Mouse (Mus musculus): ENCODE data around the gene Uba52.

Uba52 gene

DNA sequence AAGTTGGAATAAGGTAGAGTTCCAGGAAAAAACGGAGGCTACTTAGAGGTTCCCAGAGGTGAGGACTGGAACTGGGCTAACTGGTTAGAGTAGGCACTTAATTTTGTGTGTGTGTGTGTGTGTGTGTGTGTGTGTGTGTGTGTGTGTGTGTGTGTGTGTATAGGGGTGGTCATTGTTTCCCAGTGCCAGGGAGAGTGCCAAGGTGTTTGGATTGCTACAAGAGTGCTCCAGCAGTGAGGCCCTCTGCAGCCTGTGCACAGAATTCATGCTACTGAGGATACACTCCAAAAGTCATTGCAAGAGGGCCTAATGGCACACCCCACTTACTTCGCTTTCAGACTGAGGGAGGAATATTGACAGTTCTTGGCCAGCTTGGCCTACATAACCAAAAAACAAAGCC, 27.7 kb downstream of the Uba52 start:
- DNase-seq (ENCODE audit: low spot score in 2 of 2): no peak

DNA sequence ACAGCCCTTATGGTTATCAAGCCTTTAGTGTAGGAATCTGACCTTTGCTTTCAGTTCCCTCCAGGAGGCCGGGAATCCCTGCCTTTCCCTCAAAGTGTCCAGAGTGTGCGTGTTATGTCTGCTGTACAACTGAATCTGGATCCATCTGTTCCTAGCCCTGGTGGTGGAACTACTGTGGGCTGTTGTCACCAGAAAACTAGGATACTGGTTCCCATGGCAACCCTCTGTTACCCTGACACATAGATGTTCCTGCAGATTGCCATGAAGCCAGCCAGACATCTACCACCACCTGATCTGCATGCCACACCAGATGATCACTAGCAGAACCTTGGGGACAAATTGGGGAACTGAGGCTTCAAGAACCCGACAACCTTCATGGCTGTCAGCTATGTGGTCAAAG, 28.7 kb downstream of the Uba52 start:
- peak; percentile 67 to 70 for DNase-seq (ENCODE audit: low spot score in 2 of 2)

DNA sequence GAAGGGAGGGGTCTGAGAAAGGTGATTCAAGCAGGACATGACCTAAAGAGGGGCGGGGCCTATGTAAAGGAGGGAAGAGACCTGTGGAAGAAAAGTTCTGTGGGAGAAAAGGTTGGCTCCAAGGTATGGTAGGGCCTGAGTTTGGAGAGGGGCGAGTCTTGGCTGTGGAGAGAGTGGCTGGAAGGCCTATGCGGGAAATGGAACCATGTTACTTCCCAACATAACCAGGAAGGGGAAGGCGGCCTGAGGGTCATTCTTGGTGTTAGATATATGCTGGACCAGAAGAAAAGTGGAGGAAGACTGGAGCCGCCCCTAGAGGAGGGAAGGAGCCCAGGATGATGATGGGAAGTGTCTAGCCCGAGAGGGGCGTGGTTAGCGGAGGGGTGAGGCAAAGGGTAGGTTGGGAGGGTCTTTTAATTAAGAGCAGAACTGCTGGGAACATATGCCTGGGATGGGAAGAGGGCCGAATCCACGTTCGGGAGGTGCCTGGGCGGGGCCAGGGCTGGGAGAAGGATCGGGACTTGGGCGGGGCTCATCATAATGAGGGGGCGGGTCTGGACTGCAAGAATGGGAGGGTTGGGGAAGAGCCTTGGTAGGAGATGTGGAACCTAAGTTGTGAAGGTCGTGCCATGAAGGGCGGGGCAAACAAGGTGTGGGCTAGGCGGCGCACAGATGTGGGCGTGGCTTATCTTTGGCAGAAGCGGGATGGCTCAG, 33.2 kb downstream of the Uba52 start:
- no peak for DNase-seq (ENCODE audit: low spot score in 2 of 2)

DNA sequence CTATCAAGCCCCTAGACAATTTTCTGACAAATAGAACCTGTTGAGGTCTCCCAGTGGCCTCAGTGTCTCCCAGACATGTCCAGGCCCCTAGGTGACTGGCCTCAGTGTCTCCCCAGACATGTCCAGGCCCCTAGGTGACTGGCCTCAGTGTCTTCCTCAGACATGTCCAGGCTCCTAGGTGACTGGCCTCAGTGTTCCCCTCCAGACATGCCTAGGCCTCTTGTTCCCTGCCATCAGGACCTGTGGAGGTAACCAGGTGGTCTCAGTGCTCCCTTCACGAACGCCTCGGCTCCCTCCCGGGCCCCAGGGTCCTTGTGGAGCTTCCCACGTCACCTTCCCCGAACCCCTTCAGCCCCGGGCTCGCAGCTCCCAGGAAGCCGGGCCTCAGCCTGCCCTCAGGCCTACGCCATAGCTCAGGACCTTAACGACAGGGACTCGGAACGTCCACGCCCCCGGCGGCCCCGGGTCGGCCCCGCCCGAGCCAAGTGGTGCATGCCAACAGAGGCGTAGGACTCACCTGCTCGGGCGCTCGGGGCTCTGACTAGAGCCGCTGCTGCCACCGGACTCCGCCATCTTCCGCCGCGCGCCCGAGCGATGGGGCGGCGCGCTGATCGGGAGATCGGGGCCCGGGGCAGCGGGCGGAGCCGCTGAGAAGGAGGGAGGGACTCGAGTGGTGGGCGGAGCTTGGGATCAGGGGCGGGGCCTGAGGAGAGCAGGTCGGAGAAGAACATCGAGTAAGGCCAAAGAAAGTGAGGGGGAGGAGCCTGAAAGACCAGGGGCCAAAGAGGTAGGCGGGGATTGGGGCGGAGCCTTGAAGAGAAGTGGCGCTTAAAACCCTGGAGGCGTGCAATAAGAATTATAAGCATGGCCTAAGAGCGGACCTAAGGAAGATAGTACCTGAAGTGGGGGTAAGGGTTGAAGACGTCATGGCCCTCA, 34.0 kb downstream of the Uba52 start, which contains the start of gene Klhl26:
TSS of gene Klhl26 (minus strand) at position 636 of the 936 bp plus-strand sequence.
- DNase-seq (ENCODE audit: low spot score in 2 of 2): peak; percentile 83 to 88

DNA sequence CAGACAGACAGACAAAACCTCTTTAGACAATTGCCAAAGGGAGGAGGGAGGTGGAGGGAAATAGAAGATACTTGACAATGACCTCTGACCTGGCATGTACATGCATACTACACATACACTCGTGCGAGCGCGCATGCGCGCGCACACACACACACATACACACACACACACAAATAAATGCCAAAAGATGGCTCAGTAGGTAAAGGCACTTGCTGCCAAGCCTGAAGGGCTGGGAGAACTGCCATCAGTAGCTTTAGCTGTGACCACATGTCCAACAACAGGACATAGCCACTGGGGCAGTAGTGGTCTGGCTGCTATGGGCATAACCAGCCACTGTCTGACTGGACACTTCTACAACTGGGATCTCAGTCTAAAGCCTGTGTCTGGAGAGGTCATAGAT, 38.7 kb downstream of the Uba52 start:
- no peak for DNase-seq (ENCODE audit: low spot score in 2 of 2)

DNA sequence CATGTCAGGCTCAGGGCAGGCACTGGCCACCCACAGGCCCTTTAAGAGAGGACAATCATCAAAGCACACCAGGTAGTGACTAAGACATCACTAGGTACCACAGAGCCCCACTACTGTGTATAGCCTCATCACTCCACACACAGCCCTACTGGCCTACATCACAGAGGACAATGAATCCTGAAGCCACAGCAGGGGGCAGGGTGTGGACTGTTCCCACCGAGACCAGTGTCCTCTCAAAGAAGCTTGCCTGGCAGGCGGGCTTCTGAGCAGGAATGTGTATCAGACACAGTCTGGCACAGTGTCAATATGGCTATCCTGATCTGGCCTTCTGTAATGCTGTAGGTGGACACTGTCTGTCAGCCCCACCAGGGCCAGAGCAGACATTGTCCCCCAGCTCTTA, 40.7 kb downstream of the Uba52 start:
- DNase-seq (ENCODE audit: low spot score in 2 of 2): no peak

DNA sequence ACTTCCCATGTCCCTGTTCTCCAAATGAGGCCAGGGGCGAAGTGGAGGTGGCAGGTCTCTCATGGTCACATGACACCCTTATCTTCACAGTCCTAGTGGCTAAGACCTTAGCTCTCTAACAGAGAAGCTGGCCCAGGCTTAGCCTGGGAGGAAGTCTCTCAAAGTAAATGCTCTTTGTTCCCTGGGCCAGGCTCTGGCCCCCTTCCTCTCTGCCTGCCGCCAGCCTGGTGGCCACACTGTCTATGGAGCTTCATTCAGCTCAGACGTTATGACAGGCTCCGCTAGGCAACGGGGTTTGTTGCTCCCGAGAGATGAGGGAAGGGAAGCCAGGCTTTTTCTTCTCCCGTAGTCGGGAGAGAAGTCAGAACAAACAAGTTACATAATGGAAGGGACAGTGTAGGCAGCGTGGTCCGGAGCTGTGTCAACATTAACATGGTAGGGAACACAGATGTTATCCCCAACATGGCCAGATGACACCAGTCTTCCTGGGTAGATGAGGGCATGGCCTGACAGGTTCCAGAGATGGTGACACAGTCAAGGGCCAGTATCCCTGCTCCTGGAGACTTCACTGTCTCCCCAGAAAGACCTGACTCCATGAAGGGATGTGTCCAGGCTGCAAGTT, 41.2 kb downstream of the Uba52 start:
- DNase-seq (ENCODE audit: low spot score in 2 of 2): no peak

DNA sequence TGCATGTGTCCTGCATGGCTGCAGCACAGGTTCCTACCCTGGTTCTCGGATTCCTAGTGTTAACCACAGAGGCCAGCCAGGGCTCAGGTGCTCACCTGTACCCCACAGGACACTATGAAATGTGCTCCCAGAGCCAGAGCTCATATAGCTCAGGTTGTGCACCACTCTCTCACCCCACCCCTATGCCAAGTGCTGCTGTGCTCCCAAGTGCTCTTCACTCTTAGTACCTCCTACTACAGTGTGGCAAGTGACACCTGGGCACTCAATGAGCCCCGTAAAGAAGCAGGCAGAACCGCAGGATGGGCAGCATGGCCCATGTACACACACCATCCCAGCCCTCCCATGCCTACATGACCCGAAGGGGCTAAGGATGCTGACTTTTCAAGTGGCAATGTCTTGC, 41.9 kb downstream of the Uba52 start:
- DNase-seq (ENCODE audit: low spot score in 2 of 2): no peak

DNA sequence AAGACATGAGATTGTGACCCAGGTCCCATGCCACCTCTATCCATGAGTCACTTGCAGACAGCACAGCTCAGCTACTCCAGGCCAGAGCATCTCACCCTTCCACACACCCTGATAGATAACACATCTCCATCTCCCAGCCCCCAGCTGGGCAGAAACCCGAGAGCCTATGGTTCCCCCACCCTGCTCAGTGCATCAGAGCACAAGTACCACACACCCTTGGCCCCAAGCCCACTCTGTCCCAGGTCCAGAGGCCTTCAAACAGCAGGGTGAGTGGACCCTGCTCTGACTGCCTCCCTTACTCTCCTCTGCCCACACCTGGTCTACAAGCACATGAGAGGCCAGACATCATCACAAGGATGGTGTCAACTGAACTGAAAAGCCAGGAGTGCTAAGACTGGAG, 42.7 kb downstream of the Uba52 start:
- no peak for DNase-seq (ENCODE audit: low spot score in 2 of 2)

DNA sequence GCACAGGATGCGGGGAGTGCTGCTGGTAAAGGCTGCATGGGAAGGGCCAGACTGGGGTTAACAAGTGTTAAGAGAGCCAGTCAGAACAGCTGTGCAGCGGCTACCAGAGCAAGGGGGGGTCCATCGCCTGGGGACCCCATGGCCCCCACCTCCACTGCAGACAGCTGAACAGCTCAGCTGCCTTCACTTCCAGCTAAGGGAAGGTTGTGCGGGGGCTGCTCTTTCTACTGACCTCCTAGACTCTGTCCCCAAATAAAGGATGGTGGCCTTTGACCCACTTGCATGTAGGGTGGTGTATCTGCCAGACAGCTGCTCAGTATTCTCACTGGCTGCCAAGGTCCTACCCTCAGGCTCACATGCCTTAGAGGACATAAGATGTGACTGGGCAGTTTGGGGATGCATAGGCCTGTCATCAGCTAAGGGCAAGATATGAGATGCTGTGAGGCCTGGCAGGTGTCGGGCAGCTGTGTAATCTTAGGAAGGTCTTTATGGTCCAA, 43.3 kb downstream of the Uba52 start:
- DNase-seq (ENCODE audit: low spot score in 2 of 2): no peak

DNA sequence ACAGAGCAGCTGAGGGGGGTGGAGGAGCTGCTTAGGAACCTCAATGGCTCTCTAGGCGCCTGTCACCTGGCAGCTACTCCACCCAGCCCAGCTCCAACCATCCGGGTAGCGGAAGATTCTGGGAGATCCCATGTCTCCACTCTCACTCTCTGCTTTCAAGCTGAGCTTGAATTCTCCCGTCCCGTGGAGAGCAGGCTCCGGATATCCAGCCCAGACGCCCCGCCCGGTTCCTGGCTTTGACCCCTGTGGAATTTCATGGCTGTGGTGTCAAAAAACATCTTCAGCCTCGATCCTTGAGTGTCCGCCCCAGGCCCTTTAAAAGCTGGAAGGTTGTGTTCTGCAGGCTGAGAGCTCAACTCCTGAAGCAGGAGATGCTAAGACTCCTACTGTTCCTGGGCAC, 43.8 kb downstream of the Uba52 start:
- no peak for DNase-seq (ENCODE audit: low spot score in 2 of 2)

DNA sequence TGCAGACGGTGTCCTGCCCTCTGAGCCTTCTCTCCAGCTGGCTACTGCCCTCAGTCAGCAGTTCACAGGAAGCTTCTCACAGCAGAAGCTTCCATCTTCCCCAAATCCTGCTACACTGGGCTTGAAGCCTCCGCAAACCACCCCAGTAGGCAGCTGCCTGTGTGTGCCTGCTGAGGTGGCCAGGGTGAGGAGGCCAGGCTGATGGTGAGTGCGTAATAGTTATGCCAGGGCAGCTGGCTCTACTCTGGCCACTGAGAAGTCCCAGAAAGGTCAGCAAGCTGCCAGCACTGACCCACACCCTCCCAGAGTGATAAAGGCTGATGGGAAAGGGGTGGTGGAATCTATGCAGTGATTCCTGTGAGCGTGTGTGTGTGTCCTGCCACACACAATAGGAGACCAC, 44.3 kb downstream of the Uba52 start:
- DNase-seq (ENCODE audit: low spot score in 2 of 2): no peak

DNA sequence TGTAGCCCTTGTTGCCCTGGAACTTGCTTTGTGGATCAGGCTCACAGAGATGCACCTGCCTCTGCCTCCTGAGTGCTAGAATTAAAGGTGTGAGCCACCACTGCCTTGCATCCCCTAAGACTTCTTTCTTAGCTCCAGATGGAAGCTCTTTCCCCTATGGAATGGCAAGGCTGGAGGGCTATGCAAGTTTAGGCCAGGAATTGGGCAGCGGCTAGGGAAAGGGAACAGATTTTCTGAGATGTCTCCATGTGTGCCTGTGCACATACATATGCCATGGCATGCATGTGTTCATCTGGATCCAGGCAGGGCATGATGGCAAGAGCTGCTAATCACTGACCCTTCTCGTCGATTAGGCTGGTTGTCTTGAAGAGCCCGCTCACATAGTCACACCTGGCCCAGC, 44.9 kb downstream of the Uba52 start:
- DNase-seq (ENCODE audit: low spot score in 2 of 2): no peak

DNA sequence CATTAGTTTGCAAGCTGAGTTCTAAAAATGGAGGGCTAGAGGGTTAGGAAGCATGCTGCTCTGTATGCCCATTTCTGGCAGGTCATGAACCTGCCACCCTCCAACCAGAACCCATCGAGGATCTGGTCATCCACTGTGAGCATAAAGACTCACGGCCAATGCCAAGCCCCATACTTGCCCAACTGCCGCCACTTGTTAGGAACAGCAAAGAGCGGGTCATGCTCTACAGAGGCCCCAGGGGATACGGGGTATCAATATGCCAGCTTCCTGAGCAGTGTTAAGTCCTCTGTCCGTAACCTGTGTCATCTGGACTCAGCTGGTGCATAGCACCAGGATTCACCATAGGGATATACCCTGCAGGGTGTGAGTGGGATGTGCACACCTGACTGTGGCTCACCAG, 46.4 kb downstream of the Uba52 start:
- DNase-seq (ENCODE audit: low spot score in 2 of 2): no peak

DNA sequence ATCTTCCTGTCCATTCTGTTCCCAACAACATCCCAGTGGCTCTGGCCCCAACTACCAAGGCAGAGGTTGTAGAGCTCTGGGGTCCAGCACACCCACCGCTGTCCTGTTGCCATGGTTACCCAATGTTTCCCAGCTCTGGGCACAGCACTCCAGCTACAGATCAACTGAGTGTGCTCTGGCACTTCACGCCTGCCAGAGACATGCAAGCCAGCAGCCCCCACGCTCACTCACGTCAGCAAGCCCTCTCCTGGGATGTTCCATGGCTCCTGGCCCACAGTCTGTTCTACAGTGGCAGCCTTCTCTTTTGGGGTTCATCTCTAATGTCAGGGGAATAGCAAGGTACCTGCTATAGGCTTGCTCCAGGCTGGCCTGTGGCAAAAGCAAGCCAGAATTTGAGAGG, 47.3 kb downstream of the Uba52 start:
- DNase-seq (ENCODE audit: low spot score in 2 of 2): peak; percentile 62 to 76

DNA sequence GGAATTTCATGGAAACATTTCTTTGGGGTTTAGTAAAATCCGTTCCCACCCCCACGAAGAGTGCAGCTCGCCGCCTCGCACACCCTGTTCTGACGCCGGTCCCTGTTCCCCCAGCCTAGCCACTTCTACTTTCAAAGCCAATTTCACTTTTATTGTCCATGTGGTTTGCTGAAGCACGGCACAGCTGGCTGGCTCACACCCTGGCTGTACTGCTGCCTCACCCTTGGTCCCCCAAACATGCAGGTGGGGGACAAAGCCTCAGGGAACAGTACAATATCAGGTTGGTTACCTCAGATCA, 48.1 kb downstream of the Uba52 start:
- peak in 1 of 2 experiments; percentile 30 for DNase-seq (ENCODE audit: low spot score in 2 of 2)

DNA sequence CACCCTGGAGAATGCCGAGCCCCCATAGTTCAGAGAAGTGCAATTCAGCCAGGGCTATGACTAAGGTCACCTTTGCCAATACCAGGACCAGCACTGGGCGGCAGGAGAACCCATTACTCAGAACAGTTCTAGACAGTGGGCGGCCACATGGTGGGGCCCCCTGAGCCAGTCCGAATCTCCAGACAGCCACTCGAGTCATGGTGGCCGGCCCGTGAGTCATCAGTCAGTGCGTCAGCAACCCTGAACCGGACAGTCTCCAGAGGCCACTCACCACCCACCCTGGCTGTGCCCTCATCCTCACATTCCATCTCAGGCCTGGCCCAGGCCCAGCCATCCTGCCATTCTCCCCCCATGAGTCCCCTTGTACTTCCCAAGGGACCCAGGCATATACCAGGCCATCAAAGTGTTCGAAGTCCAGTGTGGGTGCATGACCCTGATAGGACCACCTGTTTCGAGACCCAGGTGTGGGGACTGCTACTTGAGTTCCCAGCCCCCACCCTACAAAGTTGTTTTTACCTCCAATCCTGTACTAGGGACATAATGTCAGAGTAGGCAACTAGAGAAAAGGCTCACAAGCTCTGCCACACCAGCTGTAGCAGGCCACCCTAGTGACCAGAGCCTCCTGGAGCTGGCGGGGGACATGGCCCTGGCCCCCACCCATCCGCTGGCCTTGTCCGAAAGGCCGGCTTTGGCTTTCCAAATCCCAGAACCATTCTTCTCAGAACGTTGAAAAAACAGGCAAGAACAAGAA, 48.7 kb downstream of the Uba52 start:
- DNase-seq (ENCODE audit: low spot score in 2 of 2): no peak

DNA sequence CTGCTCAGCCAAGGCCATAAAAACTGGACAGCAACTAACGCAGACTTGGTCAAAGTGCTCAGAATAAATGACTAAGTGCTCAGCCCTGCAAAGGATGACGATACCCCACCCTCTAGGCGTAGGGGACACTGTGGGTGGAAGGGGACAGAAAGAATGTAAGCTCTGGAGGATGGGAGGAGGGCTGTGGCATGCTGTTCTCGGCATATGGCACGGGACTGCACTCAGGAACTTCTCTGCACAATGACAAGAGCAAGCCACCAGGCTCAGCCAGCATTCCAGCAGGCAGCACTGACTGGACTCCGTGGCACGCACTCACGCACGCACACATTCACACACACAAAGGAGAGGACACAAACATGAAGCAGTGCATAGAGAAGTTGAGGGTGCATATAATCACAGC, 50.0 kb downstream of the Uba52 start:
- DNase-seq (ENCODE audit: low spot score in 2 of 2): no peak

DNA sequence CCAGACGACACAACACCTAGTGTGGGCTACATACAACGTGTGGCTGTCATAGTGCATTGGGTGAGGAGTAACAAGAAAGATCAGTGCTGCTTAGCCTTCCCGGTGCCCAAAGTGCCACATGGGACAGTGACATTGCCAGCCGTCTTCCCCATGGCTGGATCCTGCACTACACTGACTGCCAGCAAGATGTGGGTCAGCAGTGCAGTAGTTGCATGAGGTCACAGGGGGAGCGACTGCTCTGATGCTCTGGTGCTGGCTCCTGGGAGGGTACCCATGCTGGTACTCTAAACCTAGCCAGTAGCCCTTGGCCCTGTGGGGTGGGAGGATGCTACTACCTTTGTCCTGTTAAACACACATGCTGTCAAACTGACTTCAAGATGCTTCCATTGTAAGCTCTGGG, 50.4 kb downstream of the Uba52 start:
- DNase-seq (ENCODE audit: low spot score in 2 of 2): no peak

DNA sequence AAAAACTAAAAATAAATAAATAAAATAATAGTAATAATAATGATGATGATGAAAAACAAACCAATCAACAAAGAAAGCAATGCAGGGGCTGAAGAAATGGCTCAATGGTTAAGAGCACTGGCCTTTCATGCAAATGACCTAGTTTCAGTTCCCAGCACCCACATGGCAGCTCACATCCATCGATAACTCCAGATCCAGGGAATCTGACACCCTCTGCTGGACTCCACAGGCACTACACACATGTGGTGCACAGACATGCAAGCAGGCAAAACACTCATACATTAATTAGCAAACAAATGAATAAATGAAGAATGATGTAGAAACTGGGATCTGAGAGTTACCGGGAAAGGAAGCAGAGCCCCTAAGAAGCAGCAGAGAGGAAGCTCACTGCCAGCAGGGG, 51.0 kb downstream of the Uba52 start:
- DNase-seq (ENCODE audit: low spot score in 2 of 2): no peak

DNA sequence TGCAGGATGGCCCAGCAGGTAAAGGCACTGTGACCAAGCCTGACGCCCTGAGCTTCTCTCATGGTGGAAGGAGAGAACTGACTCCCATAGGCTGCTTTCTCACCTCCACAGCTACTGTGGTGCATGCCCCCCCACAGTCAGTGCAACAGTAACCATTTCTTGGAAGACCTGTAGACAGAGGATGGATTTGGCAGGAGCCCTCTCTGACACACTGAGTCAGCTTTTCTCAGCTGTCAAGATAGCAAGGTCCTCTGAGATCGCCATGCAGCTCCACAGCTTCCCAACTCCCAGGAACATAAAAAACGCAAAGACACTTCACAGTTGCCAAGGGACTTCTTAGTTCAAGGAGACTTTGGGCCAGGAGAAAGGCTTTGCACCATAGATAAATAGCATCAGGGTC, 52.1 kb downstream of the Uba52 start:
- DNase-seq (ENCODE audit: low spot score in 2 of 2): no peak
